Mouse (Mus musculus): ENCODE measurements around the gene Agtrap.
A peak's percentile ranks its signal among the peaks of the same experiment; 100 is the strongest.
"Not testable (repeated sequence)": the region's sequence is repeated elsewhere in the genome, so short reads cannot be mapped to it uniquely, and the experiment has no call there.

The Agtrap gene

DNA sequence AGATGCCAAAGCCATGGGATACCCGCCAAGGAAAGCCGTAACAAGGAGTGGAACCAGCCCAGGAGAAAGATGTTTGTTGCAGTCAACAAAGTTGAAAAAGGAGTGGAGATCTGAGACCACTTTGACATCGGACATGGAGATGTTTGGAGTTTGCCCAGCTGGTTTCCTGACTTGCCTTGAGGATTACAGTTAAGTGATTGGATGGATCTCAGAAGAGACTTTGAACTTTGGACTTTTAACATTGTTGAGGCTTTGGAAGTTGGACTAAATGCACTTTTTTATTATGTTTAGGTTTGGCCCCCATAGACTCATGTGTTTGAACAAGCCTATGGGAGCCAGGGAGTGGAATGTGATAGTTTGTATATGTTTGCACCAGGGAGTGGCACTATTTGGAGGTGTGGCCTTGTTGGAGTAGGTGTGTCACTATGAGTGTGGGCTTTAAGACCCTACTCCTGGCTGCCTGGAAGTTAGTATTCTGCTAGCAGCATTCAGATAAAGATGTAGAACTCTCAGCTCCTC, 37.4 kb downstream of the Agtrap start:
- DNase-seq (ENCODE audit: low read depth, low spot score) = not testable (repeated sequence)

DNA sequence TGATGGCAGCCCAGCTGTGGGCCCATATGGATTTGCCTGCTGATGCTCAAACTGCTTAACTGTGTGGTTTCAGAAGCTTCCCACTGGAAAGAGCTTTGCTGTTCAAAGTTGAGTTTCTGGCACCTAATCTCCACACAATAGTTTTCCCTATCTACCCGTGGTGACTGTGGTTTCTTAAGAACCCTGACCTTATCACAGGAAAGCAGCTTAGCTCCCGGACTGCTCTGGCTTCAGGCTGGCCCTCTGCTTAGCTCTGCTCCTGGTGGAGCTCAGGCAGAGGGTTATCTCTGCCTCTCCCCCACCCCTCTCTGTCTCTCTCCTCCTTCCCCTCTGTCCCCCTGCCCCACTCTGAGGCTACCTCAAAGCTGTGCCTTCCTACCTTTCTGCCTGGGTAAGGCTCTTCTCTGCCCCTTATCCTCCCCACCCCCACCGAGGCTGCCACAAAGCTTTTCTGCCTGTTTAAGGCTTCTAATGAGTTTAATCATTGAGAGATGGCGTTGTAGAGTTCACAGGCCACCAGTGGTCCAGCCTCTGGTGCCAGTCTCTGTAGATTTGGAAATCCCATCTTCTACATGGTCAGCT, 41.3 kb downstream of the Agtrap start:
- peak; percentile 48 for DNase-seq (ENCODE audit: low read depth, low spot score)

DNA sequence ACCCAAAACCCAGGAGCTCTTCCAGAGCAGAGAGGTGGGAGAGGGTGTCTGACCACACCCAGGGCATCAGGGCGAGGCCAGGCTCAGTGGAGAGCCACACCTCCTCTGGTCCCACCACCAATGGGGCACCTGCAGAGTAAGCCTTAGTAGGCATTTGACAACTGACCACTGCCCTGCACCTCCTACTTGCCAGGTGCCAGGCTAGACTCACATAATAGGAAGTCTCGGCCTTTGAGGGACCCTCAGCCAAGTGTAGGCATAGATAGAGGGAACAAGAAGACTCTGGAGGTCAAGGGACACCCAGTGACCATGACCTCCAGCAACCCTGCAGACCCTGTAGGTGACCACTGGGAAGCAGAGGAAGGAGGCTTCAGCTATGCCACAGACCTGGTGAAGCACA, 43.7 kb downstream of the Agtrap start:
- DNase-seq (ENCODE audit: low read depth, low spot score) = no peak

DNA sequence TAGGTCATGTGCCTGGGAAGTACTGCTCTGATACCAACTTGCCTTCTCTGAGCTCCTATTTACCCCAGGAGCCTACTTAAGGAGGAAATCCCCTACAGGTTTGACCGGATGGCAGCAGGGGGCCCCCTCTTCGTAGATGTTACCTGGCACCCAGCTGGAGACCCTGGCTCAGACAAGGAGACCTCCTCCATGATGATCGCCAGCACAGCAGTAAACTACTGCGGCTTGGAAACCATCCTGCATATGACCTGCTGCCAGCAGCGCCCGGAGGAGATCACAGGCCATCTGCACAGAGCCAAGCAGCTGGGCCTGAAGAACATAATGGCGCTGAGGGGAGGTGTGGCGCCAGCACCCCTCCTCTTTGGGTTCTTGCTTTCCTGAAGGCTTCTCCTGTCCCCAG, 44.5 kb downstream of the Agtrap start:
- DNase-seq (ENCODE audit: low read depth, low spot score) = not testable (repeated sequence)

DNA sequence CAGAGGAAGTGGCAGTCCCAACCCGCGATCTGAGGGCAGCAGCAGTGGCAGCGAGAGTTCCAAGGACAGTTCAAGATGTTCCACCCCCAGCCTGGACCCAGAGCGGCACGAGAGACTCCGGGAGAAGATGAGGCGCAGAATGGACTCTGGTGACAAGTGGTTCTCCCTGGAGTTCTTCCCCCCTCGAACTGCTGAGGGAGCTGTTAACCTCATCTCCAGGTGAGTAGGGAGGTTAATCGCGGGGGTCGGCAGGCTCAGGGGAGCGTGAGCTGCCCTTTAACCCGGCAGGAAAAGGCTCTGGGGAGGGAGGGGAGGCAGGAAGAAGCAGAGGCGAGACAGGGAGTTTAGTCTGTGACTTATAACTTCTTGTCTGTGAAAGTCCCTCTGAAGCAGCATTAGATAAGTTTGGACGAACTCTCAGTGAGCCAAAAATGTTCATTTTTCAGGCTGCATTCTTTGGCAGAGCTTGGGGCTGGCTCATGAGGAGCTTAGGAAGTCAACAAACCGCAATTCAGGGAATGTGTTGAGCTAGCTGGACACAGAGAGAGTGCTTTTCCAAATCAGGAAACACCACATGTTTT, 46.1 kb downstream of the Agtrap start:
- no peak for DNase-seq (ENCODE audit: low read depth, low spot score)

GRCm38 (mm10) chr4:148040933-148041610, 46.8 kb downstream of the Agtrap start:
- peak; percentile 71 for DNase-seq (ENCODE audit: low read depth, low spot score)

GRCm38 (mm10) chr4:148040029-148040830, 47.6 kb downstream of the Agtrap start:
- no peak for DNase-seq (ENCODE audit: low read depth, low spot score)

DNA sequence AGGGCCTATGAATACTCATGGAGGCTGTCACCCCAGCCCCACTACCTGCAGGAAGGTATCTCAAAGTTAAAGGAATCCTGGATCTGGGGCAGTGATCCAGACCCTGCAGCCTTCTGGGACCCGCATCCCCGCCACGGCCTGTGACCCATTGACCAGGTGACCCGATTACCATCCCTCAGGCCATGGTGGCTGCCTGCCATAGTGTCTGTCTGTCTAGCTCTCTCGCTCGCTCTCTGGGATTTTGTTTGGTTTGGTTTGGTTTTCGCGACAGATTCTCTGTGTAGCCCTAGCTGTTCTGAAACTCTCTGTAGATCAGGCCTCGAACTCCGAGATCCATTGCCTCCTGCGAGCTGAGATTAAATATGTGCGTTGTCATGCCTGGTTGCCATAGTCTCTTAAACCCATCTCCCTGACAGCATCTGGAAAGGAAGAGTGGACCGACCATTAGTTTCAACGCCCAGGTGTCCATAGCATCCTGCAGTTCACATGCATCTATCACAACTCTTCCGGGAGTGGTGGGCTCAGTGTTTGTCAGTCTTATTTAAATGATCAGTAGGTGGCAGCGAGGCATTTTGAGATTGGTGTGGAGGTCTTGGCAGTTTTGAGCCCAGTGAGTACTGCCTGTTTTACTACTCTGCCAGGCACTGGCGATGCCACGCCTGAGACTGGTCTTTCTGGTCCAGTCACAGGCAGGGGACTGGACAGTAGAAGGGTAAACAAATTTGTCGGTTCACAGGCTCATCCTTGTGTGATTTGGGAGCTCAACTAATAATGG, 48.4 kb downstream of the Agtrap start:
- DNase-seq (ENCODE audit: low read depth, low spot score) = peak; percentile 65

- DNase-seq (ENCODE audit: low read depth, low spot score) = peak; percentile 98
These were observed 49.1 kb downstream of the Agtrap start, which contains the start of the genes Clcn6 and Mthfr for GRCm38 (mm10) chr4:148038600-148039253. TSS of gene Clcn6 (minus strand) at chr4:148038821. TSS of gene Mthfr (plus strand) at chr4:148039077.

GRCm38 (mm10) chr4:148038079-148038599, 49.7 kb downstream of the Agtrap start:
- DNase-seq (ENCODE audit: low read depth, low spot score) = no peak

DNA sequence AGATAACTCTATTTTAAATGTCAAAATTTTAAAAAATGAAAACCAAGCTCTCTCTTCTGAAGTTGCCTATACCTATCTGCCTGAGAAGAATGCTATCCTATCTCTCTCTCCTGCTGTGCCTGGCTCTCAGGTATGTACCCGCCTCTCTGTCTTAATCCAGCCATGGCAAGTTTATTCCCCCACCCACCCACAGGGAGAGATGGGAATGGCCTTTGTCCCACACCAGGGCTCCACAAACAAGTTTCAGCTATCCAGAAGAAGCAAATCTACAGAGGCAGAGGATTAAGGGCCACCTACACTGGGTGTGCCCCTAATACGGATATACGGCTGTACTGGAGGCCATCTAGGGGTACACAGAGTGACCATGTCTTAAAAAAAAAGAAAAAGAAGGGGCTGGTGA, 52.4 kb downstream of the Agtrap start:
- DNase-seq (ENCODE audit: low read depth, low spot score) = no peak

DNA sequence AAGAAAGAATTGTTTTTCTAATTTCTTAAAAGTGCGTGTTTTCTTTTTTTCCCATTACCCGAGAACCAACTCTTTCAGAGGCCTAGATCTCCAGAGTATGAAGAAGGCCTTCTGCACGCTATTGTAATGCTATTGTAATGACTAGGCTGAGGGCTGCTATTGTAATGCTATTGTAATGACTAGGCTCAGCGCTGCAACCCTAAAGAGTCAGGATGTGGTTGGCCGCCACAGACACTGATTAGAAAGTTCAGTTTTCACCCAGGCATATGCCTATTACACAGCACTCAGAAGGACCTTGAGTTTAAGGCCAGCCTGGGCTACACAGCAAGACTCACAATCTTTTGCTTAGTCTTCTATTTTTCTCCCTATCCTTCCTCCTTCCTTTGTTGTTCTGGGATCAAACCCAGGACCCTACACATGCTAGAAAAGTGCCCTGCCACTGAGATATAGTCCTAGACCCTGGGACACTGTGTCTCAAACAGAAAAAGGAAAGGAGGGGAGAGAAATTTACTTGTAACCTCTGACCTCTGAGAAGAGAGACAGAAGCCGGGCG, 53.9 kb downstream of the Agtrap start:
- no peak for DNase-seq (ENCODE audit: low read depth, low spot score)

GRCm38 (mm10) chr4:148030506-148030905, 57.3 kb downstream of the Agtrap start:
- no peak for DNase-seq (ENCODE audit: low read depth, low spot score)

DNA sequence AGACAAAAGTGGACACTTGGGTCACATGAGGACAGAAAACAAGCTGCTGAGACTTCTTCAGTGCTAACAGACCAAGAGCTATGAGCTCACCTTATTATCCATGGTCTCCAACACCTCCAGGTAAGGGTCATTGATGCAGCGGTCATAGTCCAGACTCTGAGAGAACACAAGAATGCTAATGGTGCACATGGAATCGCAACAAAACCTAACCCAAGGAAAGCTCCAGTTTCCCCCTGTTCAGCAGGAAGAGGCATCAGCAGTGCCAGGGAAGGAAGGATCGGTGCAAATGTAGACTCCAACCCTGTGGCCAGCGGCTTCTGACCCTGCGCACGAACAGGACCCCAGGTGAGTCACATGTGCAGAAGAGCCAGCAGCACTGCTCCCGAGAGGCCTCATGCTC, 58.5 kb downstream of the Agtrap start:
- DNase-seq (ENCODE audit: low read depth, low spot score) = no peak
